Mouse (Mus musculus): ENCODE data around the gene Zbtb44.

- TF ChIP-seq CTCF (IDR thresholded peaks at IDR 0.05; ENCODE audit: low read depth, low read length): no peak
- no peak for TF ChIP-seq POLR2A (IDR thresholded peaks at IDR 0.05; ENCODE audit: borderline replicate concordance, low read depth, low read length)
Measured at GRCm38 (mm10) chr9:31010749-31011148, 19.7 kb upstream of the Zbtb44 start.

All from bone marrow macrophage, adult 2 months (primary cell).